Mouse (Mus musculus): ENCODE data around the gene Zfp799. TPM values are rescaled to one million over a fixed set of nuclear protein-coding genes. Genes with fewer than 3 reads are reported as not detected.
A peak's percentile ranks its signal among the peaks of the same experiment; 100 is the strongest.
"Not testable (repeated sequence)": the region's sequence is repeated elsewhere in the genome, so short reads cannot be mapped to it uniquely, and the experiment has no call there.

Zfp799 gene
- 10 to 100 TPM; 25.7 to 30.9 (median 28.5) TPM for total RNA-seq (2022)

DNA sequence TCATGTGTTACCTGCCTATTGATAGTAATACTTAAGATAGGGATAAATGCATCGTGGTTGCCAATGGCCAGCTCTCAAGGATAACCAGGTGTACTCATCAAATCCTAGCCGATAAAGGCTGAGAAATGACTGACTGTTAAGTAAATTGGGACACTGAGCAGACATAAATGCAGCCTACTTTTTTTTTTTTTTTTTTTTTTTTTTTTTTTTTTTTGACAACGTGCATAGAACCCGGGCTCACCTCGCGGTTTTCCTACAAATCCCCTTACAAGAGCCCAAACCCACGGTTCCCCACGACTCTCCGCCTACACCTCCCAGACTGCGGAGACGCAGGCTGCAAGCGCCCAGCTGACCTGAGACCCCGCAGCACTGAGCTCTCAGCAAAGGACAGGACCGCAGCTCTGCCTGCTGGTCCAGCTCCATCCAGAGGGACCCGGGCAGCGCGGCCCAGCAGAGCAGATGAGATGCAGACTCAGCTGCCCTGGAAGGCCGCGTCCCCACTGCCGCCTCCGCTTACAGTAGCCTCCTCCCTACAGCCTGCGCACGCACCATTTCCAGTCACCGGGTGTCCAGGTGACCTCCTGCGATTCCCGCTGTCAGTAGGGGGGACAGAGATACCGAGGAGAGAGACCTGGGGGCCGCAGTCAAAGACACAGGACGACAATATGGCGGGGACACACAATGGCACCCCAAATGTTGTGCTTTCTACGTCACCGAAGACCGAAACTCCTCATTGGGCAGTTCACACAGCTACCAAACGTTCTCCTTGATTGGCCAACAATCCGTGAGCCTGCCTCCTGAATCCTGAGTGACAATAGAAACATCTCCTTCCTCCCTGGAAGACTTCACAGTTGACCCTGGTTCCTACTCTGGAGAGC, at the start of gene Zfp799:
Gene Zfp799, minus strand, starts transcription at position 722 of the 878 bp plus-strand sequence.
- peak; percentile 67 to 79 for DNase-seq (ENCODE audit: low spot score in 2 of 2)

DNA sequence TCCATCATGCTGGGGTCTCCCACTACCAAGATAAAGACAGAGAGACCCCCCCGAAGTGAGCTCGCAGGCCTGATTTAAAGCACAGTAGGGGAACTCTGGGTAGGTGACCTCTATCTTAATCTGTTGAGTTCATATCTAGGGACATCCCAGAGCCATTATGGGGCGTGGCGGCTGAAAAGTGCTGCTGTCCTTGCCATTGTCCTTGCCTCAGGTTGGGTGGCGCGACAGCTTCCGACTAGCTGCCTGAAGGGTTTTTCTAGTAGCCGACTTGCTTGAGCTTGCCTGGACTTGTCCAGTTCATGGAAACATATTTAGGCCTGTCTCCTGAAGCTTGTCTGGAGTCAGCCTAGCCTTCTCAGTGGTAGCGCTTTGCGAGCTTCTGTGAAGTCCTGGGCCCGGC, 48.7 kb upstream of the Zfp799 start:
- no peak for DNase-seq (ENCODE audit: low spot score in 2 of 2)

DNA sequence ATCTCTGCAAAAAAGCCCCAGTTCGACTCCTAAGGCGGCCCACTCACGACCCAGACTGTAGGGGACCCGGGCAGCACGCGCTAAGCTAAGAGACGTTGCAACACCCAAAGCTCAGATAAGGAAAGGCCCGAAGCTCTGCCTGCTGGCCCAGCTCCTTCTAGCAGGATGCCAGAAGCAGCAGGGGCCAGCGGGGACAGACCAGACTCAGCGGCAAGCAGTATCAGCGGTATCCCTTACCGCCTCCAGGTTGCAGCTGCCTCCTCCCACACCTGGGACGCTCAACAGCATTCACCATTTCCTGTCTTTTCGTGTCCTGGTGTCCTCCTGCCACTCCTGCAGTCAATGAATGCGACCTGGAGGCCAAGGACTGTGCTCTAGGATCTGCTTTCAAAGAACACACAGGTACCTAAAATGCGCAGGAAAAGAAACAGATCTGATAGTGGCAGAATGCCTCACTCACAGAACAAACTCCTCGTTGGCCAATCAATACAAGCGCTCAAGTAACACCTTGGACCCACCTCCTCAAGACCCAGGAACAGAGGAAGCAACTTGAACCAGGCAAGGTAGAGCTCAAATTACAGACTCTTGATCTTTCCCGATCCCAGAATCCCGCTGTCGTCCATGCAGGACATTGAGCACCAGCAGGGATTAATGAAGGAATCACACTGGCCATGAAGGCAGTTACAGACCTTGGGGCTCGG, 47.6 kb upstream of the Zfp799 start:
- no peak for DNase-seq (ENCODE audit: low spot score in 2 of 2)

DNA sequence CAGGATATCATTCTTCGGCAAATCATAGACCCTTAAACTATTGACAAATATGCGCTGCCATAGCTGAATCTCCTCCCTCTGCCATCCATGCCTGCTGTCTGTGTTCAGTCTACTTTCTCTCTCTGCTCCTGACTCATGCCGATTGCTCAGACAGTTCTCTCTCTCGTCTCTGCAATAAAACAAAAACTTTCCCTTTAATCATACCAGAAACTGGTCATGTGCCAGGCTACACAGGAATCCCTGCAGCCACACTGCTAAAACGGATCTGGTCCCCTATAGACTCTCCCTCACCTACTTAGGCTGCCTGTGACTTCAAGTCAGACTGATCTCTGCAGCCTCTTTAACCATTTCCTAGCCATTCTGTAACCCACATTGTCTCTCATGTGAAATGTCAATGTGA, 42.6 kb upstream of the Zfp799 start:
- DNase-seq (ENCODE audit: low spot score in 2 of 2): no peak

DNA sequence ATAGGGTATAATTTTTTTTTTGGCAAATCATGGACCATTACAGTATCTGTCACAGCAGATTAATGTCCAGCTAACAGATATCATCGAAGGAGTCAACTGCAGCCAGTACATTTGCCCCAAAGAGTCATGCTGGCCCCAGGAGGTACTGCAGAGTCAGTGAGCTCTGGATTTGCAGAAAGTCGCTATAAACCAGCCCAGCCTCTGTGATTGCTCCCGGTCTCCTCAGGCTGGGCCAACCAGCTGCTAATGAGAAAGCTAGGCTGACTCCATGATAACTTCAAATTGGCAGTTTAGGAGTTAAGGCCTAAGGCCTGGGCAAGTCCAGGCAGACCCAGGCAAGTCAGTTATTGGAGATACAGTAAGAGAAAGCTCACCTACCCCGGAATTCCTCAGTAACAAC, 42.0 kb upstream of the Zfp799 start:
- DNase-seq (ENCODE audit: low spot score in 2 of 2): no peak

DNA sequence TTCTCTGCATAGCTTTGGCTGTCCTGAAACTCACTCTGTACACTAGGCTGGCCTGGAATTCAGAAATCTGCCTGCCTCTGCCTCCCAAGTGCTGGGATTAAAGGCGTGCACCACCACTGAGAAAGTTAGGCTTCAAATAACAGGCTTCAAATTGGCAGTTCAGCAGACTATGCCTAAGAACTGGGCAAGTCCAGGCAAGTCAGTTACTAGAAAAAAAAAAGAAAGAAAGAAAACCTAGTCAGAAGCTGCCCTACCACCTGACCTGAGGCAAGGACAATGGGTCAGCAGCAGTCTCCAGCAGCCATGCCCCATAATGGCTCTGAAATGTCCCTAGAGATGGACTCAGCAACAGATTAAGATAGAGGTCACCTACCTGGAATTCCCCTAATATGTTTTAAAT, 41.4 kb upstream of the Zfp799 start:
- DNase-seq (ENCODE audit: low spot score in 2 of 2): no peak

DNA sequence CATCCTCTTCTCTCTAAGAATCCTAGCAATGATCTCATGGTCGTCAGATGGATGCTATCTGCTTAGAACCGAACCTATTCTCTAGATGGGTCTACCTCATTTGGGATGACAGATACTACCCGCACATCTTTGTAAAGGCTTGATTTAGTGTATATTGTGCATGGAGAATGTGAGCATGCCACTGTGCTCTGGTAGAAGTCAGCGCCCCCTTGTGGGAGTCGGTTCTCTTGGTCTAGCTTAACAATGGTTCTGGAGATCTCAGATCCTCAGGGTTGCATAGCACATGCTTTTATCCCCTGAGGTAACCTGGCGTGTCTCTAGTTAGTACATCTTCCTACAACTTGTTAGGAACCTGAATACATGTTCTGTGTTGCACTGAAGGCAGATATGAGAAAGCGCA, 37.2 kb upstream of the Zfp799 start:
- not testable (repeated sequence) for DNase-seq (ENCODE audit: low spot score in 2 of 2)

DNA sequence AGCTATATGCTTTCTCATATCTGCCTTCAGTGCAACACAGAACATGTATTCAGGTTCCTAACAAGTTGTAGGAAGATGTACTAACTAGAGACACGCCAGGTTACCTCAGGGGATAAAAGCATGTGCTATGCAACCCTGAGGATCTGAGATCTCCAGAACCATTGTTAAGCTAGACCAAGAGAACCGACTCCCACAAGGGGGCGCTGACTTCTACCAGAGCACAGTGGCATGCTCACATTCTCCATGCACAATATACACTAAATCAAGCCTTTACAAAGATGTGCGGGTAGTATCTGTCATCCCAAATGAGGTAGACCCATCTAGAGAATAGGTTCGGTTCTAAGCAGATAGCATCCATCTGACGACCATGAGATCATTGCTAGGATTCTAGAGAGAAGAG, 26.7 kb upstream of the Zfp799 start:
- not testable (repeated sequence) for DNase-seq (ENCODE audit: low spot score in 2 of 2)

DNA sequence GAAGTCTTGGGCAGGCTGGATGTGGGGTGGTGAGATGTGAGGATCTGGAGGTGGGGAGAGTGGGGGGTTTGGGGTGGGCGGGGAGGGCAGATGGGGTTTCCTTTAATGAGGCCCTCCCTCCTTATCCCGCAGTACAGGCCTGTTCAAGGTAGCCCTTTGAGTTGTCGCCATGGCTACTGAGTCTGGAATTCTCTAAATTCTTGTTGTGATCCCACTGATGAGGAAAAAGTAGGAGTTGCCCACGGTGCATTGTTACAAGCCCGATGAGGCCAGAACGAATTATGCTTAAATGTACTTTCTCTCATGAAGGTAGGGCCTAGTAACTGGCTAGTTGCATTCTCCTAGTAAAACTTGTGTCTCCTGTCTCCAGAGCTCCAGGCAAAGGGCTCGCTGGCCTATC, 21.5 kb upstream of the Zfp799 start:
- DNase-seq (ENCODE audit: low spot score in 2 of 2): no peak

DNA sequence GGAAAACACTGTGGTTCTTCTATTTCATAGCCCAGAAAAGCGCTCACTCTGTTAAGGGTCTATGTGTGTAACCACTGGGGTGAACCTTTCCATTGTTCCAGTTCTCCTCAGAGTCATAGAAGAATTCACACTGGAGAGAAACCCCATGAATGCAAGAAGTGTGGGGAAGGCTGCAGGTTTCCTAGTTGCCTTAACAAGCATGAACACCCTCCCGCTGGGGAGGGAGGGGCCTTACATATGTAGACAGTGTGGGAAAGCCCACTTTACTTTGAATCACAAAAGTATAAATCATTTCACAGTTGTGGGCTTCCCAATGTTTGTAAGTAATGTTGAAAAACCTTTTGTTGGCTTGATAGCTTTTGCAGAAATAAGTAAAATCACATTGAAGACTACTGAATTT, 11.3 kb upstream of the Zfp799 start:
- no peak for DNase-seq (ENCODE audit: low spot score in 2 of 2)

DNA sequence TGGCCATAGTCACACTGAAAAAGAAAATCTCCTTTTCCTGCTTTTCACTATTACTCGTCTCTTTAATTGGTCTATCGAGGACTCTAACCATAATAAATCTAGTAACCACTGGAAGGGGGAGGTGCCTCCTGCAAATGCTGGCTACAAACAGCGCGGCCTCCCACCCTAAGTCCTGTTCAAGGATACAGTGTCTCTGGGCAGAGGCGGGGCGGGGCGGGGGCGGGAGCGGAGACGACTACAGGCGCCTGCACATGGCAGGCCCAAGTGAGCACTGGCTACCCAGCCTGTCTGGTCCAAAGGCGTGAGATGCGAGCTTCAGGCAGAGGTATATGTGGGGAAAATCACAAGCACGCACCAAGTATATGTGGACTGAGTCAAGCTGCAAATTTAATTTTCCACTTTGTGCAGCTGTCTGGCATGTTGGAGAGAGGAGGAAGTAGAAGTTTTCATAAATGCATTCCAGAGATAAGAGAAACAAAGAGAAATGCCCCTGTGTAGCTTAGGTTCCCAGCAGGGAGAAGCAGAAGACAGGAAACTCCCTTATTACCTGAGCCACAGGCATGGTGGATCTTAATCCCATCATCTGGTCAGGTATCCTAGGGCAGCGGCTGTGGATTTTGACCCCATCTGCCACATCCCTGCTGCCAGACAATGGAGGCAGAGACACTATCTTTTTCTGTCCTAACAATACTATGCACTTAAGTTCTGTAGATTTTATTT, 9.2 kb upstream of the Zfp799 start:
- no peak for DNase-seq (ENCODE audit: low spot score in 2 of 2)

DNA sequence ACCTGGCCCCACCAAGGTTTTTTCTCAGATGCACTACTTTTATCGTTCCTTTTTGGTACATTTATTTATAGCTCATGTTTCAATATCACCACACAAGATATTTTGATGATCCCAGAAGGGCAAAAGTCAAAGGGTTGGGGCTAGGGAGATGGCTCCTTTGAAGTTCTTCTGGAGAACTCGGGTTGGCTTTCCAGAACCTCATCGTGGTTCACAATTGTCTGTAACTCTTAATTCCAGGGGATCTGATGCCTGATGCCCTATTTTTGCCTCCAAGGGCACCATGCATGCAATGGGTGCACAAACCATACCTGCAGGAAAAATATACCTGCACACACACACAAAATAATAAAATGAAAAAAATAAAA, 339 bp upstream of the Zfp799 start:
- no peak for DNase-seq (ENCODE audit: low spot score in 2 of 2)

DNA sequence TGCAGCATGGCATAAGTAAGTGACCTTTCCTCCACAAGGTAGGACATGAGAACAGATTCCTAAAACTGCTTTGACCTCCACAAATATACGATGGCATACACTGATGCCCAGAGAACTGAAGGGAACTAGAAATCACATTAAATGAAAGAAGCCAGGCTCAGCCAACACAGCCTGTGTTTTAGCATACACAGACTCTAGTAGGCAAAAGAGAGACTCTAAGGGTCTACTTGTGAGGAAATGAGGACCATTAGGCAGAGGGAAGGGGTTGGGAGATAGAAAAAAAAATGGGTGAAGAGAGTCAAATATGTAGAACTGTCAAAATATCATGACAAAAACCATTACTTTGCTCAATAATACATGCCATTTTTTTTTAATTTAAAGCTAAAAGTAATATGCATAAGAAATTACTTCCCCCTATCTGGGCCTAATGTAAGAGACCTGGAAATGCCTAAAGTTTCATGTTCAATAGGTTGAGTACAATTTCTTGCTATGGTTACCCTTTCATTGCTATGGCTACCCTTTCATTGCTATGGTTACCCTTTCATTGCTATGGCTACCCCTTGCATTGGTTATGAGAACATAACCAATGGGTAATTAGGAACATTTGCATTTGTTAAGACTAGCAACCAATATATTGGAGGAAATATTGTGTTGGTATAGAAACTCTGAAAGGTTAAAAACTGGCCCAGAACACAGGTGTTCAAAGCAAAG, 13.8 kb downstream of the Zfp799 start:
- no peak for DNase-seq (ENCODE audit: low spot score in 2 of 2)

DNA sequence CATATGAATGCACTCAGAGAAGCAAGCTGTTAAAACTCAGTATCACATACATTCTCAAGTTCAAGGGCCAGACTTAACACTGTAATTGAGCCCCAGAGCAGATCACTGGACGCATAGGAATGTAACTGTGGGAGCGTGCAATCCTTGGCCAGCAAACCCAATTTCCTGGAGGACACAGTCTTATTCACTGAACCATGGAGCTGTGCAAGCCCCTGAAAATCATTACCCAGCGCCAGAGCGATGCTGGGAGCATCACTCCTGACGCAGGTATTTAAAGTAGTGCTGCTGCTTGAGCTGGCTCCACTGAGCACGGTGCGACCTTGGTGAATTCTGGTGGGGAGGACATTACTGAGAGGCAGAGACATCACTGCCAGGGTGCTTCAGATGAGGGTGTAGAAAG, 15.9 kb downstream of the Zfp799 start:
- no peak for DNase-seq (ENCODE audit: low spot score in 2 of 2)

DNA sequence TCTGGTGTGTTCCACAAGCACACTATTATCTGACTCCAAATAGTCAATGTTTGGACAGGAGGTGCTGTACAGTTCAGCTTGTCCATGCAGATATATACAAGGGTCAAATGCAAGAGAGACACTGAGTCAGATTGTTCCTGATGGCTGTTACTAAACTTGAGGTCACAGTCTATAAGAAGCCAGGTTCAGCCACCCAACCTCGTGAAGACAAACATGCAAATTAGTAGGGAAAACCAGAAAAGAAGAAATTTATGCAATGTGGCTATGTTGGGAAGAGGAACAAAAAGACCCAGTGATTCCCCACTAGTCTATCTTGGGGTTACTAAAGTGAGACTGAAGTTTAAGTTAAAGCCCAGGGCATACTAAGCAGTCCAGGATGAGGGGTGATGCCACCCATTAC, 19.4 kb downstream of the Zfp799 start:
- no peak for DNase-seq (ENCODE audit: low spot score in 2 of 2)

DNA sequence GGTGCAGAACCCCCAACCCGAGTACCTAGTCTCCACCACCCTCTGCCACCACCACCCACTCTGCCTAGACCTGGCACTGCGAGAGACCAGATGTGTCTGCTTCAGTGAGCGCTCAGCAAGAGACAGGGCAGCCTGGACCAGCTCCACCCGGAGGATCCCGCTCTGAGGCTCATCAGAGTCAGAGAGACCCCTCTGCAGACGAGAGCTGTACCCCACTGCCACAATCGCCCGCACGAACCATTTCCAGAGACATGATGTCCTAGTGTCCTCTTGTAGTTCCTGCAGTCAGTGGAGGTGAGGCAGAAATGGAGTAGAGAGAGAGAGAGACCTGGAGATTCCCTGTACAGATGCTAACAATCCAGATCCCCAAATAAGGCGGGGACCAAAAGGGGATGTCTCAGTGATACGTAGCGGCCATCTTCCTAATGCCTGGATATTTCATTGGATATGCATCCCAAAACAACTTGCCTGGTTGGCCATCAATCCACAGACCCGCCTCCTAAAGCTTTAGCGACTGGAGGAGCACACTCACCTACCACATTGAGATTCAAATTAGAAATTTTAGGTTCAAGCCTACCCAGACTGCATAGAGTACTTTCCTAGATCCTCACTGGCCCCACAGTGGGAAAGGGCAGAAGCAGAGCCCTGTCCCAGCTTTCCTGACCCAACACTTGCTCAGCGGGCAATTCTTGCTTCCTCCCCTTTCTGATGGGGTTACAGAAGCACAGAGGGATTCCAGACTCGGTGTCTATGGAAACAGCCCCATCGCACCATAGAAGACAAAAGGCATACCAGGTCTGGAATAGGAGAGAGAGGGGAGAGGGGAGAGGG, 20.3 kb downstream of the Zfp799 start, which contains the start of gene Zfp811:
Gene Zfp811, minus strand, starts transcription at position 388 of the 831 bp plus-strand sequence.
- DNase-seq (ENCODE audit: low spot score in 2 of 2): peak; percentile 18 to 55

DNA sequence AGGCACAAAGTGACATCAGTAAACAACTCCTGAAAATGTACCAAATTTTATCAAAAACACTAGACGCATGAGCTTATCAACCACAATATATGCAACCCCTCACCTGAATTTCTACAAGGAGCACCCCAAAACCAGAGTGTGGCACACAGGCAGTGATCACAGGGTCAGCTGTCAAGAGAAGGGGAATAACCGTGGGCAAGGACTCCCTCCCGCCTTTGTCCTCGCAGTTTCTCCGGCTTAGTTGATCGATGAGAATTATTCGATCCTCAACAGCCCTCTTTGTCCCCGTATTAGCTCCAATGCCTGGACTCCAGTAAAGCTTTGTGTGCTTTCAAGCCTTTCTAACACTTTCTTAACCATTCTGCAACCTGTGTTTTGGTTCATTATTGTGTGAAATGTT, 21.1 kb downstream of the Zfp799 start:
- DNase-seq (ENCODE audit: low spot score in 2 of 2): no peak

DNA sequence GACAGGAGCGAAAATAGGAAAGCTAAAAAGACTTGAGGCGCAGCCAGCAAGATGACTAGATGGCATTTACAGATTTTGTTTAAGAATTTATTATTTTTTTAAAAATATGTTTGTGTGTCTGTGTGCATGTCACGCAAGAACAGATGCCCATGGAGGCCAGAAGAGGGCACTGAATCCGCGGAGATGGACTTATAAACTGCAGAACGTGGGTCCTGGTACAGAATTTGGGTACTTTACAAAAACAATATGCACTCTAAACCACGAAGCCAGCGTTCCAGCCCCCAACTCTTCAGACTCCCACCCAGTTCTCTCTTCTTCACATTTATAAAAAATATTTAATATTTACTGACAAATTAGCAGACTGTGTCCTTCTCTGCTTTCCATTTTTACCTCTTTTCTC, 40.8 kb downstream of the Zfp799 start:
- no peak for DNase-seq (ENCODE audit: low spot score in 2 of 2)

DNA sequence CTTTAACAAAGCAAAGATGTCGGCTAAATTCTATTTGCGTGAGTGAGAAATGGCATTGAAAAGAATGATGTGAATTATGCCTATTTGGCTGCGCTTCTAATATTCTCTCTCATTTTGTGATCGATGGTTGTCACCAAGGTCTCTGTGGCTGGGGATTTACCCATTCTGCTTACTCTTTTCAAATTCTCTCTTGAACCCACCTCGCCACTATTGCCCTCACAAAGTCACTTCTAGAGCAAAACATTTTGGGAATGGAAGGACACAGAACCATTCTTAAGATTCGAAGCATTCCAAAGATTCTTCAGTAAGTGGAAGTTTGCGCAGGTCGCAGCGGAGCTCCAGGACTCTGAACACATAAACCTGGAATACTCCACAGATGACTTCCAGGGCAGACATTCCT, 41.5 kb downstream of the Zfp799 start:
- no peak for DNase-seq (ENCODE audit: low spot score in 2 of 2)

DNA sequence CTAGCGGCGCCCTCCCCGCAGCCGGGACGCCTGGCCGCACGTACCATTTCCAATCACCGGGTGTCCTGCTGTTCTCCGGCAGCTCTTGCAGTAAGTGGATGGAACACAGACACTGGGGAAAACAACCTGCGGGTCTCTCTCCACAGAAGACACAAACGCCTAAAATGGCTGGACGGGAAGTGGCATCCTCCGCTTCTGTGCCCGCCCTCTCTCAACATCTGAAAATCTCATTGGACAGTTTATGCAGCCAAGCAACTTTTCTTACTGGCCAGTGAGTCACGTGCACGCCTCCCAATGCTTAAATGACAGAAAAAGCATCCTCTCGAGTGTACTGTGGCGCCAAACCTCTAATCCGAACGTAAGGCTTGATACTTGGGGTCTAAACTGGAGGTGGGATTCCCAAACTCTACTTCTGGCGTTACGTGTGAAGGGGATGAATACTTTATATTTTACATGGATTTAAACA, 41.9 kb downstream of the Zfp799 start, which contains the start of gene Zfp871:
Gene Zfp871, minus strand, starts transcription at position 194 of the 466 bp plus-strand sequence.
- DNase-seq (ENCODE audit: low spot score in 2 of 2): peak; percentile 71 to 92
